Mouse (Mus musculus) forebrain, embryonic 16.5 days (tissue): ENCODE data around the gene Cox6b2. TPM values are rescaled to one million over a fixed set of nuclear protein-coding genes. Genes with fewer than 3 reads are reported as not detected.
"Not testable (repeated sequence)": the region's sequence is repeated elsewhere in the genome, so short reads cannot be mapped to it uniquely, and the experiment has no call there.

Experiments used
- ATAC-seq: fragments of 200-750 bp; cut with Nextera tagmentation; 2 replicates; pipeline ENCODE4 v1.8.0; 2017; ENCODE audit warnings: mild to moderate bottlenecking, moderate library complexity
- H3K27ac ChIP-seq: fragments of 300-500 bp; sonication (generic); 2 replicates; pipeline ENCODE4 v1.5.1; 2014; ENCODE audit warnings: low read length, control low read depth
- H3K27me3 ChIP-seq: fragments of 300-500 bp; sonication (generic); replicated peaks from 2 replicates; pipeline ENCODE4 v1.6.1; 2014; ENCODE audit warnings: low read length; ENCODE audit not compliant: control insufficient read depth, insufficient read depth
- H3K36me3 ChIP-seq: fragments of 300-500 bp; sonication (generic); 2 replicates; pipeline ENCODE4 v1.6.1; 2014; ENCODE audit not compliant: control insufficient read depth, insufficient read depth
- H3K4me1 ChIP-seq: fragments of 300-500 bp; sonication (generic); replicated peaks from 2 replicates; pipeline ENCODE4 v1.6.1; 2014; ENCODE audit warnings: low read length; ENCODE audit not compliant: control insufficient read depth, insufficient read depth
- H3K4me2 ChIP-seq: fragments of 300-500 bp; sonication (generic); 2 replicates; pipeline ENCODE4 v1.6.1; 2014; ENCODE audit warnings: mild to moderate bottlenecking, low read length, control low read depth
- H3K4me3 ChIP-seq: fragments of 300-500 bp; sonication (generic); replicated peaks from 2 replicates; pipeline ENCODE4 v1.5.1; 2014; ENCODE audit warnings: mild to moderate bottlenecking, low read length, control low read depth
- H3K9ac ChIP-seq: fragments of 300-500 bp; sonication (generic); replicated peaks from 2 replicates; pipeline ENCODE4 v1.6.1; 2014; ENCODE audit warnings: low read depth, low read length, control low read depth
- H3K9me3 ChIP-seq: fragments of 300-500 bp; sonication (generic); 2 replicates; pipeline ENCODE4 v1.6.1; 2016; ENCODE audit warnings: low read length; ENCODE audit not compliant: control insufficient read depth
- WGBS: fragments of 180-500 bp; shearing (Covaris S2); extraction: QIAGEN DNeasy Blood & Tissue Kit; methylation state at CpG from one replicate; pipeline ENCODE4 v1.1.7; 2014; 5-methylcytosine and 5-hydroxymethylcytosine counted together
- polyA plus RNA-seq: library from polyadenylated mRNA; unstranded; fragments of >200 nt; fragmentation: Nextera tagmentation; extraction: Ambion mirVana; gene quantifications from 2 replicates; pipeline ENCODE4 v1.2.1, GENCODE M21; 2015

Gene Cox6b2
- polyA plus RNA-seq, result 6.6 and 12.1 TPM in 2 replicates

- peak within 1 kb of the TSS; percentile 48 for H3K4me2 ChIP-seq
- H3K36me3 ChIP-seq, result no peaks in the 10 kb centered on the region
- peak; percentile 86 for ATAC-seq
- no peaks in the 10 kb centered on the region for H3K9me3 ChIP-seq
- H3K27me3 ChIP-seq, result no peaks in the 10 kb centered on the region
- peak within 1 kb of the TSS; percentile 30 for H3K4me3 ChIP-seq
- H3K9ac ChIP-seq, result no peak within 1 kb of the TSS
- WGBS, result 3% methylated on average over 24 of the region's 24 CpGs
- H3K4me1 ChIP-seq, result peaks cover 15% of the 10 kb centered on the region
- H3K27ac ChIP-seq, result no peak within 1 kb of the TSS
Measured at GRCm38 (mm10) chr7:4752821-4753570, at the start of gene Cox6b2. TSS of gene Cox6b2 (minus strand) at chr7:4753094.

- ATAC-seq, result no peak
Measured at GRCm38 (mm10) chr7:4802247-4802646, 49.4 kb upstream of the Cox6b2 start.

GRCm38 (mm10) chr7:4795767-4796433, 43.0 kb upstream of the Cox6b2 start:
- H3K9ac ChIP-seq, result no peak overlapping the region

More at GRCm38 (mm10) chr7:4802247-4802646, 49.4 kb upstream of the Cox6b2 start:
- H3K9ac ChIP-seq, result no peak overlapping the region
- no peaks in the 10 kb centered on the region for H3K4me1 ChIP-seq
- H3K27ac ChIP-seq, result no peak overlapping the region
- no peaks in the 10 kb centered on the region for H3K9me3 ChIP-seq
- no peak overlapping the region for H3K4me2 ChIP-seq
- H3K27me3 ChIP-seq, result no peaks in the 10 kb centered on the region
- no peak overlapping the region for H3K4me3 ChIP-seq
- H3K36me3 ChIP-seq, result peaks cover 9% of the 10 kb centered on the region

GRCm38 (mm10) chr7:4794631-4795168, 41.8 kb upstream of the Cox6b2 start:
- ATAC-seq, result no peak

More at GRCm38 (mm10) chr7:4795767-4796433, 43.0 kb upstream of the Cox6b2 start:
- 70% methylated on average over 7 of the region's 7 CpGs for WGBS
- H3K27ac ChIP-seq, result no peak overlapping the region
- H3K4me1 ChIP-seq, result peaks cover 17% of the 10 kb centered on the region
- H3K4me3 ChIP-seq, result no peak overlapping the region
- ATAC-seq, result no peak
- no peaks in the 10 kb centered on the region for H3K27me3 ChIP-seq
- H3K4me2 ChIP-seq, result no peak overlapping the region
- H3K9me3 ChIP-seq, result no peaks in the 10 kb centered on the region
- peaks cover 17% of the 10 kb centered on the region for H3K36me3 ChIP-seq

GRCm38 (mm10) chr7:4793674-4794073, 40.8 kb upstream of the Cox6b2 start:
- WGBS, result 41% methylated on average over 4 of the region's 4 CpGs
- Histone ChIP-seq H3K4me1 (peaks cover 23% of the 10 kb centered on the region), H3K36me3 (peaks cover 17% of the 10 kb centered on the region), H3K9ac (peak overlapping the region; percentile 88), H3K4me2 (peak overlapping the region; percentile 87), H3K27me3 (peaks cover 6% of the 10 kb centered on the region), H3K27ac (no peak overlapping the region), H3K4me3 (peak overlapping the region; percentile 79), H3K9me3 (no peaks in the 10 kb centered on the region)
- ATAC-seq, result no peak

More at GRCm38 (mm10) chr7:4794631-4795168, 41.8 kb upstream of the Cox6b2 start:
- WGBS, result 84% methylated on average over 3 of the region's 3 CpGs
- H3K4me1 ChIP-seq, result peaks cover 18% of the 10 kb centered on the region
- H3K9me3 ChIP-seq, result no peaks in the 10 kb centered on the region
- no peak overlapping the region for H3K9ac ChIP-seq
- peaks cover 4% of the 10 kb centered on the region for H3K27me3 ChIP-seq
- no peak overlapping the region for H3K27ac ChIP-seq
- peaks cover 17% of the 10 kb centered on the region for H3K36me3 ChIP-seq
- H3K4me3 ChIP-seq, result no peak overlapping the region
- no peak overlapping the region for H3K4me2 ChIP-seq

- Histone ChIP-seq H3K4me3 (peak overlapping the region; percentile 79), H3K27ac (peak overlapping the region; percentile 82), H3K4me1 (peaks cover 28% of the 10 kb centered on the region), H3K9ac (peak overlapping the region; percentile 88), H3K4me2 (peak overlapping the region; percentile 87), H3K36me3 (peaks cover 17% of the 10 kb centered on the region)
- not testable (repeated sequence) for ATAC-seq, H3K27me3 ChIP-seq, H3K9me3 ChIP-seq
- WGBS, result 1% methylated on average over 28 of the region's 31 CpGs
Measured at GRCm38 (mm10) chr7:4793248-4793647, 40.4 kb upstream of the Cox6b2 start.

- peak within 1 kb of the TSS; percentile 79 for H3K4me3 ChIP-seq
- 1% methylated on average over 54 of the region's 54 CpGs for WGBS
- H3K4me2 ChIP-seq, result peak within 1 kb of the TSS; percentile 87
- H3K4me1 ChIP-seq, result peaks cover 28% of the 10 kb centered on the region
- H3K9me3 ChIP-seq, result no peaks in the 10 kb centered on the region
- H3K36me3 ChIP-seq, result peaks cover 17% of the 10 kb centered on the region
- H3K9ac ChIP-seq, result peak within 1 kb of the TSS; percentile 88
- H3K27ac ChIP-seq, result peak within 1 kb of the TSS; percentile 82
- ATAC-seq, result peak; percentile 93
- H3K27me3 ChIP-seq, result peaks cover 9% of the 10 kb centered on the region
Measured at GRCm38 (mm10) chr7:4792278-4793212, 39.7 kb upstream of the Cox6b2 start, which contains the start of gene Rpl28. TSS of gene Rpl28 (plus strand) at chr7:4792874.

- ATAC-seq, result no peak
- WGBS, result 8% methylated on average over 40 of the region's 40 CpGs
- peaks cover 9% of the 10 kb centered on the region for H3K27me3 ChIP-seq
- peak within 1 kb of the TSS; percentile 35; the same call in 1 of the 2 replicates for H3K27ac ChIP-seq
- H3K36me3 ChIP-seq, result peaks cover 2% of the 10 kb centered on the region; the same call in 1 of the 2 replicates
- no peaks in the 10 kb centered on the region for H3K9me3 ChIP-seq
- peak within 1 kb of the TSS; percentile 92 for H3K4me2 ChIP-seq
- H3K4me1 ChIP-seq, result peaks cover 26% of the 10 kb centered on the region
- H3K4me3 ChIP-seq, result peak within 1 kb of the TSS; percentile 61
- peak within 1 kb of the TSS; percentile 66 for H3K9ac ChIP-seq
Measured at GRCm38 (mm10) chr7:4789436-4789935, 36.6 kb upstream of the Cox6b2 start, which contains the start of gene Tmem238. TSS of gene Tmem238 (minus strand) at chr7:4789656.
